Mouse (Mus musculus): Measurements from ENCODE around the gene Gm8257. TPM values are rescaled to one million over a fixed set of nuclear protein-coding genes. Genes with fewer than 3 reads are reported as not detected.

Gm8257 gene
- not detected in 2 replicates for polyA plus RNA-seq (2012)

GRCm38 (mm10) chr14:44706356-44706755 is at the start of gene Gm8257:
Gm8257 (minus strand) TSS chr14:44706456.

GRCm38 (mm10) chr14:44750240-44750639 is 44.0 kb upstream of the Gm8257 start, which contains the start of gene Gm8267:
Gm8267 (minus strand) TSS chr14:44750340.

GRCm38 (mm10) chr14:44627737-44628136 is 78.5 kb downstream of the Gm8257 start, which contains the start of gene Gm5624:
Gm5624 (minus strand) TSS chr14:44627938.

Other genes starting within 250 kb of the Gm8257 start
- not detected in 2 replicates for gene BC061237, start 214.0 kb downstream of the Gm8257 start, polyA plus RNA-seq (2012)
- not detected in 2 replicates for gene Gm17093, start 188.2 kb downstream of the Gm8257 start, polyA plus RNA-seq (2012)
- not detected in 2 replicates for gene Gm8247, start 123.3 kb downstream of the Gm8257 start, polyA plus RNA-seq (2012)
- not detected in 2 replicates for gene Gm5624, start 78.5 kb downstream of the Gm8257 start, polyA plus RNA-seq (2012)
- gene Gm8267, start 43.9 kb upstream of the Gm8257 start, polyA plus RNA-seq (2012): not detected in 2 replicates
- gene Ptgdr, start 152.9 kb upstream of the Gm8257 start, polyA plus RNA-seq (2012): not detected in 2 replicates